Mouse (Mus musculus): Measurements from ENCODE around the gene Mcrs1.
"Not testable (repeated sequence)": the region's sequence is repeated elsewhere in the genome, so short reads cannot be mapped to it uniquely, and the experiment has no call there.

Gene Mcrs1

DNA sequence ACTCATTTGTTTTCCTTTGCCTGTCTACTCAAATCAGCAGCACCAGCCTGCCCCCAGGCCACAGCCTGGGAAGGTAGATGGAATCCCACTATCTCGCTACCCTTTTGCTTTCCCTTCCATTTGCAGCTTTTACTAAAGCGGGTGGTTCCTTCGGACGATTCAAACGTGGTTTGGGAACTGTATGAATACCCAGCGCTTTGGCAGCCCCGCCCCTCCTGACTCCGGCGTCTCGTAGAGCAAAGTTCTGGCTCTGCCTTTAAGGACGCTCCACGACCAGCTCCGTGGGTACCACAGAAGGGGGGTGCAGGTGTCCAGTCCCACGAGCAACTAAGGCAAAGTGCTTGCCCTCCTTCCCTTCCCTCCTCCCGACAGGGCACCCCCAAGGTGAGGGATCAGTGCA, 650 bp downstream of the Mcrs1 start:
- DNase-seq (ENCODE audit: low spot score) = peak; percentile 38

DNA sequence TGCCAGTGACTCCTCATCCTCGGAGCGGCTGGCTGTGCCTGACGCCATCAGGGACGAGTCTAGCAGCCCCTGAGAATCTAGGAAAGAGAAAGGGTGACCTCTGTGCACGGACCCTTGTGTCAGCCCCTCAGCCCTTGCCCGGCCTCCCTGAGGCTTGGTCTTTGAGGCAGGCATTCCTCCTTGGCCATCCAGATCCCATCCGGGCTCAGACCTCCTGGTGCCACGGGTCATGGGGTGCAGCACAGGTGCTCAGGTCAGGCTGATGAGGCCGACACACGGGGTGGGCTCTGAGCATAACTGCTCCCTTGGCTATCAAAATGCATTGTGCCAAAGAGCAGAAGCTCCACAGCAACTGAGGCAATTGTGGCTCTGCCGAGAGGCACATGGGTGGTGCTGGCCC, 1.8 kb downstream of the Mcrs1 start:
- no peak for DNase-seq (ENCODE audit: low spot score)

DNA sequence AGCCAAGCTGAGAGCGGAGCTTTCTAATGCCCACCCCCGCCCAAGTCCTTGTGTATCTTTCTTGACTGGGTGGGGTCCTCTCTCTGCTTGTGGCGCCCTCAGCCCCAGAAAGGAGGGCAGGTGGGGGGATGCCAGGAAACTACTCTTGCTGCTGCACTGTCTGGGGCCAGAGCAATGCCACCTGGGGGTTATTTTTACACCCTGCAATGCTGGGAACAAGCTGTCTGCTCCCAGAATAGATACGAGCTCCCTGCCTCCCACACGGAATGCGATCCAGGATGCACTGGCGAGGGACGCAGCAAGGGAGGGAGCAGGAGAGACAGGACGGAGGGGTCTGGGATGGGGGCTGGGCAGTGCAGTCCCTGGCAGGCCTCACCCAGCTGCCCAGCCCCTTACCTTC, 2.8 kb downstream of the Mcrs1 start:
- DNase-seq (ENCODE audit: low spot score) = no peak

DNA sequence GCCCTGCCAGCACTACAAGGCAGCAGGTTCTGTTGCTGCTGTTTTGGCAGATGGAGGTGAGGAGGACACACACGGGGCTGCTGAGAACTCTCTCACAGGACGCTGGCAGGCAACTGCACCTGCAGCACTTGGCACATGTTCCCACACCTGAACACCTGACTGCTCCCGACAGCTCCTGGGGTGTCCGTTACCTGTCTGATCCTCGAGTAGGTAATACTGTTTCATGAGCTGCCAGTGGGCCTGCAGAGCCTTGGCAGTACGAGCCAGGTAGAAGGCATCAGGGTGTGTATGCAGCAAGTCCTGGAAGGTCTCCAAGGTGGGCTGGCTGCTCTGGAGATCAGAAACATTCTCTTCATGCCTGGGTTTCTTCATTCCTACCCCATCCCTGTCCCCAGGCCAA, 5.0 kb downstream of the Mcrs1 start:
- DNase-seq (ENCODE audit: low spot score) = not testable (repeated sequence)

DNA sequence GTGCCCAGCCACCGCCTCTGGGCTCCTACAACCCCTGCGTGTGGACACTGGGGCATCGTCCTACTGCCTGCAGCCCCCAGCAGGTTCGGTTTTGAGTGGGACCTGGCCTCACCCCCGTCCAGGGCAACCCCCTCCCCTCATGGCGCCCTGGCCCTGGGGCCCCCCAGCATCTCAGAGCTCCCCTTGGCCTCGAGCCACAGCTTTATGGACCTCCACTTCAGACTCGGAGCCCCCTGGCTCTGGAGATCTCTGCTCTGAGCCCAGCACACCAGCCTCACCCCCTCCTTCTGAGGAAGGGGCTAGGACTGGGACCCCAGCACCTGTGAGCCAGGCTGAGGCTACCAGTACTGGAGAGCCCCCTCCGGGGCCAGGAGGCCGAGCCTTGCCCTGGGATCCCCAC, 9.7 kb downstream of the Mcrs1 start:
- DNase-seq (ENCODE audit: low spot score) = no peak

DNA sequence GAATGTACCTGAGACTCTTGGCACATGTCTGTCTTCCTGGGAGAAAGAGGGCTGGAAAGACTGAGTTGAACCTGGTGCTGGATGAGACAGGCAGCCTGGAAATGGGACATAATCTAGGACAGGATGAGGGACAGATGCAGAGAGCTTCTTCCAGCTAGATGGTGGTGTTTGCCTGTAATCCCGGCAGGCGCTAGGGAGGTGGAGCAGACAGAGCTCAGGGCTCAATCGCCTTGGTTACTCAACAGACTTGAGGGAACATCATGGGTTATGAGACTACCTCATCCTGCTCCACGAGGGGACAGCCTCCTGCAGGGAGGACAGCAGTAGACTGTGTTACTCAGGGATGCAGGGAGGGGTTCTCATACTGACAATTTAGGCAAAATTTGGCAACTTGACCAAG, 10.5 kb downstream of the Mcrs1 start:
- no peak for DNase-seq (ENCODE audit: low spot score)

DNA sequence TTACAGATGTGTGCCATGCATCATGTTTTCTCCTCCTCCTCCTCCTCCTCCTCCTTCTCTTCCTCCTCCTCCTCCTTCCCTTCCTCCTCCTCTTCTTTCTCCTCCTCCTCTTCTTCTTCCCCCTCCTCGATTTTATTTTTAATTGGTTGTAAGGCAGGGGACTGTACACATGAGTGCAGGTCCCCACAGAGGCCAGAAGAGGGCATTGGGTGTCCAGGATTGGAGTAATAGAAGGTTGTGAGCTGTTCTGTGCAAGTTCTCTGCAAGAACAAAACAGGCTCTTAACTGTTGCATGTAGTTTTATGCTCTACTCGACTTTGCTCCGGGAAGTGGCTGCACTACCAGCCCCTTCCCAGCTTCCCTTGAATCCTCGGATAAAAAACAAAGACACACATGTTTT, 11.6 kb downstream of the Mcrs1 start:
- DNase-seq (ENCODE audit: low spot score) = peak; percentile 37

DNA sequence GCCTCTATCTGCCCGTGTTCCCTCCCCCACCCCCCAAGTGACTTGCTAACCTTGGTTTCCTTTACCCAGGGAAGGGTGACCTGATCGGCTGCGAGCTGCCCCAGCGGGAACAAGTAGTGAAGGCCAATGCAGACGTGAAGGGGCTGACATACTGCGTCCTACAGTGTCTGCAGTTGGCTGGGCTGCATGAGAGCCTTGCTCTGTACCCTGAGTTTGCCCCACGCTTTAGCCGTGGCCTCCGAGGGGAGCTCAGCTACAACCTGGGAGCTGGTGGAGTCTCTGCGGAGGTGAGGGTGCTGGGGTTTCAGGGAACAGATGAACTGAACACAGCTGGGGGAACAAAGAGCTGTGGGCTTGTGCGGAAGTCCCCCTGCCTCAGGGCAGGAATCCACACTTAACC, 13.8 kb downstream of the Mcrs1 start:
- DNase-seq (ENCODE audit: low spot score) = no peak

DNA sequence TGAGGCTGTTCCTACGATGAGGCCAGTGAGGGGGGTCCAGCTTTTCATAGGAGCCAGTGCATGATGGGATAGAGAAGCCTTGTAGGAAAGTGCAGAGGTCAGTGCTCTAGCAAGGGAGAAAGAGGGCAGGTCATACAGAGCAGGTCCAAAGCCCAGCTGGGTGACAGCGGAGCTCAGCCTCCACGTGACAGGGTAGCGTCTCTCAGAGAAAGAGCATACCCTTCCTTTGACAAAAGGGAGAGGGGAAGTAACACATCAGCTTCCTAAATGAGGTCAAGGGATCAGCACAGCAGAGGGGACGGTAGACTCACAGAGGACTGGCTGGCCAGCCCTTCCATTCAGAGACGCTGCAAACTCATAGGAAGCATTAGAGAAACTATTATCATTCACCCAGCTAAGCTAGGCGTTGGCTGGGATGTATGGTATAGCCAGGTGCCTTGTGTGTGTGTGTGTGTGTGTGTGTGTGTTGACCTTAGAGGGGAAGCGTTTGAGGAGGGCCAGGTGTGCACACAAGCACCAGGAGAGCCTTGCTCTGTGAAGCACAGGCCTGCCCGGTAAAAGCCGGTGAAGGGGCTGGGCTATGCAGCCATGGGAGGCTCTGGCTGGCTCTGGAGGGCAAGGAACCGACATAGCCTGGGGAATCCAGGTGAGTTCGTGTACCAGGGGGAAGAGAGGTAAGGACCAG, 17.3 kb downstream of the Mcrs1 start:
- DNase-seq (ENCODE audit: low spot score) = no peak

DNA sequence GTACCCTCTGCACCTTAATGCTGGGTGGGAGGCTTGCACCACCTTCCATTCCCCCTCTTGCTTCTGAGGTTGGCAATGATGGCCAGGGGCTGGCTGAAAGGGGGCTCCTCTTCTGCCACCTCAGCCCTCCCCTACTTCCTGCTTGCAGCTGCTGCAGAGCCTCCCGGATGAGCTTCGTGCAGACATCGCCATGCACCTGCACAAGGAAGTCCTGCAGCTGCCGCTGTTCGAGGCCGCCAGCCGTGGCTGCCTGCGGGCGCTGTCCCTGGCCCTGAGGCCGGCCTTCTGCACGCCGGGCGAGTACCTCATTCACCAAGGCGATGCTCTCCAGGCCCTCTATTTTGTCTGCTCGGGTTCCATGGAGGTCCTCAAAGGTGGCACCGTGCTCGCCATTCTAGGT, 18.0 kb downstream of the Mcrs1 start:
- DNase-seq (ENCODE audit: low spot score) = no peak

DNA sequence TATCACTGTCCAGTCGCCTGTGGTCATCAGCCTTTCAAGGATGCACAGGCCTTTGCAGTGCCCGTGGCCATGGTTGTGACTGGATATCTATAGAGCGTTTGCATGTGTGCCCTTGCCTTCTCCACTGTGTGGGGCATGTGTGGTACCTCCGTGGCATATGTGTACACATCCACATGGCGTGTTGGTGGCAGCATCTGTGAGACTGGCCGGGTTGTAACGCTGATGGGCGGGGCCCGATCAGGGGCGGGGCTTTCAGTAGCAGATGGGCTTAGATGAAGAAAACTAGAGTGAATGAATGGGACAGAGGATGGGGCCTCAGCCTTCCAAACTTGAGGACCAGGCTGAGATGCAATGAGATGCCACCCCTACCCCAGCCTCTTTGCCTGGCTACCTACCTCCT, 19.8 kb downstream of the Mcrs1 start:
- DNase-seq (ENCODE audit: low spot score) = no peak

DNA sequence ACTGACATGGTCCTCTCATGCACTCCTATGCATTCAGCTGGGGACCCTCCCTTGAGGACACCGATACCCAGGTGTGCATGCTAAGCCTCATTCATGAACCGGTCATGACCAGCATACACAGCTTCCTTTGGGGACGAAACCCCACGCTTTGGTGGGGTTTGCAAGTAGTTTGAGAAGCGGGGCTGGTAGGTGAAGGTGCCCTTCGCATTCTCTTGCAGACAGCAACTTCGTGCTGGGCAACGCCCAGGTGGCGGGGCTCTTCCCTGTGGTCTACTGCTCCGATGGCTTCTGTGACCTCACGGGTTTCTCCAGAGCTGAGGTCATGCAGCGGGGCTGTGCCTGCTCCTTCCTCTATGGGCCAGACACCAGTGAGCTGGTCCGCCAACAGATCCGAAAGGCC, 25.7 kb downstream of the Mcrs1 start:
- DNase-seq (ENCODE audit: low spot score) = no peak

DNA sequence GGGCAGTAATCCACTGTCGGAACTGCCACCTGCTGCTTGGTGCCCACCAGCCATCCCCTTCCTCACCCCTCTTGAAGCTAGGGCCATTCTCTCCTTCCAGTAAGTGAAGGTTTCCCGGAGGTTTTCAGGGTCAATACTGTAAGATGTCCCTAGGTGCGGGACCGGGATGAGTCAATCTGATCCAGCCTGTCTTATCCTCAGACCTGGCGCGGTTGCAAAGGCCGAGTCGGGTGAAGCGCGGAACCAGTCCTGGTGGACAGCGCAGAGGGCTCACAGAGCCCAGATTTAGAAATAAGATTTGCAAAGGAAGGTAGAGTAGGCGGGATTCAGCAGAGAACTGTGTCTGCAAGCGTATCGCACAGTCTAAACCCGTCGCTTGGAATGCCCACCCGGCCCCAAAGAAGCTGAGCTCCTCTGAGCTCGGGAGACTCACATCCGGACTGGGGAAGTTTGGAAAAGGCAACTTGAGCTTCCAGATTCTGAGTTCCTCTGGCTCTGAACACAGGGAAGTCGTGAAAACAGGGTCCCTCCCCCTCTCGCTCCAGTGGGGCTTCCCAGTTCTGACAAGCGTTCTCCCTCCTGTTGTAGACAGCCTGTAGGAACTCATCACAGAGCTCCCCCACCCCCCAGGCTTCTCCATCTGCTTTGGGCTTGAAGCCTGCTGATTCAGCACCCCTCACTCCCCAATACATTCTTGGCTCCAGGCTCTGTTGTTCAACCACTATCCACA, 26.5 kb downstream of the Mcrs1 start:
- DNase-seq (ENCODE audit: low spot score) = no peak

DNA sequence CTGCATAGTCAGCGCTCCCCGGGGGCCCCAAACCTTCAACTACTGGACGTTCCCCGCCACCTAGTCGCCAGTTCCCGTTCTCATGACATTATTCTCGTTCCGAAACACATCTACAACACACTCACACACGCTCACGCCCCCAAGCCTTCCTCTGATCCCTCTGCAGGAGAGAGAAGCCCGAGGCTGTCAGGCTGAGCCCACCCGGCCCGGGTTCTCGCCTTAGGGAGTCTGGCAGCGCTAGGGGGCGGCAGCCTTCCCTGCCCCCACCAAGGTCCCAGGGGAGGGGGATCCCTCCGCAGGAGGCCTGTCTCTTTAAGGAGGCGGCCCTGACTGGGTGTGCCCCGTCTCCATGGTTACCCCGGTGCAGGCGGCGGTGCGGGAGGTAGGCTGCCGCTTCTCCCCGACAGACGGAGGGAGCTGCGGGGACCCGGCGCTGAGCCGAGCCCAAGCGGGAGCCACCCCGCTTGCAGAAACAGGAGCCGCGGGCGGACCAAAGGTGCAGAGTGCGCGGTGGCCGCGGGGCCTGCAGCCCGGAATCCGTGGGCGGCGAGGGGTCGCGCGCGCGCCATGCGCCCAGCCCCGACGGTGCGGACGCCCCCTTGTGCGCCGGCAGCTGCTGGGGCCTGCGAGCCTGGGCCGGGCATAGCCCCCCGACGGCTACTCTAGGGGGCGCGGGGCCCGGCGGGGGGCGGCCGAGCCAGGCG, 27.4 kb downstream of the Mcrs1 start, which contains the start of gene Kcnh3:
Gene Kcnh3, plus strand, starts transcription at position 654 of the 704 bp plus-strand sequence.
- DNase-seq (ENCODE audit: low spot score) = no peak

DNA sequence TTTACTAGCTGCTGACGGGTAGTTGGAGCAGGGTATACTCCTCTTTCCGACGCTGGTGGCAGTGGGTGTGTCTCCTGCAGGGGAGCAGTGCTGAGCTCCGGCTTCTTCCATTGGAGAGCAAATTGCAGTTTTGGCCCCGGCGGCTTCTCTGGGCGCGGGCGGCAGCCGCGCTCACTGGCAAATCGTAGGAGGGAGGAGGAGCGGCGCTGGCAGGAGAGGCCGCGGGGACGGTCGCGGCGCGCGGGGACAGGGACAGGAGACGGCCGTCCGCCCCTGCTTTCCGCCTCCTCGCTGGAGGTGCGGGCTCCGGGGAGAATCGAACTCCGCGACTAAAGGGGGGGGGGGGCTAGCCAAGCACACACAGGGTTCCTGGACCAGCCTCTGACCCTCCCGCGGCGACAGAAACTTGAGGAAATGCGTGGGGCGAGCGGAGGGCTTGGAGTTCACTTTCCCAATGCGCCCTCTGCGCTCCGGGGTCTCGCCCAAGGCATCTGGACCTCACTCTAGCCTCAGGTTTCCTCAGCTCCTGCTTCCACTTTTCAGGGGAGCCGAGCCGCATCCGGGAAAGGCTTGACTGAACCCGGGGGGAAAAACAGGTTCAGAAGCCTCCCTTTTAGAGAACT, 28.1 kb downstream of the Mcrs1 start:
- DNase-seq (ENCODE audit: low spot score) = no peak

DNA sequence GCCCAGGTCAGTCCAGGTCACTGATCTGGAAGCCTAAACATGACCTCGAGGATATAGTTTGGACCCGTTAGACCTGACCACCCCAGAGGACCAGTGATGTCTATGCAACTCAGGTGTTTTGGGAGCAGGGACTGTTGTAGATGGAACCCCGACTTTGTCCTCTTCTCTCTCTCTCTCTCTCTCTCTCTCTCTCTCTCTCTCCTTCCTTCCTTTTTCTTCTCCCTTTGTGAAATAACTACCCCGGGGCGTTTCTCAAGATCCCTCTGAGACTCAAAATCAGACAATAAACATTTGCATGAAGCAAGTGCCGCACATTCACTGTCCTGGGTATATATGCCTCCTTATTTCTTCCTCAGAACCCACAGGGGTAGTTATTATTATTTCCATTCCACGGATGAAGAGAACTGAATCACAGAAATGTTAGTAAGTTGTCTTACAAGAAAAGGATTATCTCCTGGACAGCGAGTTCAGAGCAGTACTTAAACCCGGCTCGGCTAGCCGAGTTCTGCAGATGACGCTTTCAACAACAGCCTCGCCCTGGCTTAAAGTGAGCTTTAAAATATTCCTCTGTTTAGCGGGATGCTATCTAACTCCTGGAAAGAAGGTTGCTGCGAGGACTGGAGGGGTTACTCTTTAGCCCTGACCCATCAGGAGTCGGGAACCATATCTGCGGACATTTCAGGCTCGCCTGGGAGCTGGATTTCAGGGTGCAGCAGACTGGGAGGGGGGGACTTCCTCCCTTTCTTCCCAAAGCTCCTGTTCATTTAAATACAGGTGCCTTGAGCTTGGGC, 28.8 kb downstream of the Mcrs1 start:
- no peak for DNase-seq (ENCODE audit: low spot score)

DNA sequence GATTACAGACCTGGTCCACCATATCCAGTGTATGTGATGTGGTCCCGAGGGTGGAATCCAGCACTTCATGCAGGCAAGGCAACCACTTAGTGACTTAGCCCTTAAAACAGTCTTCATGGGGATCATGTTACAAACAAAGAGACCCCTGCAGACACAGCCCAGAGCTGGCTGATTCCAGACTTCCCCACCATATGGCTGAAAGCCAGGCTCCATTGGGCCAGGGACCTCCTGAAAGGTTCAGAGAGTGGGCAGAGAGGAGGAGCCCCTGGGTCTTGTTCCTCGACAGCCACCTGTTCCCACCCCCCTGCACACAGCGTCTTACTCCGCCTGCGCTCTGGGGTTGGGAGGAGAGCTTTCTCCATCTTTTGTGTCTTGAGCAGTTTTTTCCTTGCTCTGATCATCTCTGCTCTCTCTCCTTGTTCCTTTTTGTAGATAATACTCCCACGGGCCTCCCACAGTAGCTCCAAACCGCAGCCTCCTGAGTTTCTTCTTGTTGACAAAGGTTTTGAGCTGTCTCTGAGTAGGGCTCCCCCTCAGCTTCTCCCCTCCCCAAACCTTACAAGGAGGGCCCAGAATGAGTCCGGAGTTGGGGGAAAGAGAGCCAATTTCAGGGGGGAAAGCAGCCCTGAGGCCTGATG, 30.3 kb downstream of the Mcrs1 start:
- DNase-seq (ENCODE audit: low spot score) = no peak

DNA sequence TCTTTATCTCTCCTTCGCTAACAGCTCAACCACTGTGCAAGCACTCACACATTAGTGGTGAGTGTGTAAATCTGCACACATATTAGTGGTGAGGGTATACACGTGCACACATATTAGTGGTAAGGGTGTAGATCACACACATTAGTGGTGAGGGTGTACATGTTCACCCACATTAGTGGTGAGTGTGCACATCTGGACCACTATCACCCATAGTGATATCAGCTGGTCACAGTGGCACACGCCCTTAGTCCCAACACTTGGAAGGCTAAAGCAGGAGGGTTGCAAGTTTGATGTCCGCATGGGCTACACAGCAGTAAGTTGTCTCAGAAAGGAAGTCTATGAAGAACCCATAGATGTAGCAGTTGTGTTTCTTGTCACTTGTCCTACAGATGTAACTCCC, 34.1 kb downstream of the Mcrs1 start:
- no peak for DNase-seq (ENCODE audit: low spot score)

DNA sequence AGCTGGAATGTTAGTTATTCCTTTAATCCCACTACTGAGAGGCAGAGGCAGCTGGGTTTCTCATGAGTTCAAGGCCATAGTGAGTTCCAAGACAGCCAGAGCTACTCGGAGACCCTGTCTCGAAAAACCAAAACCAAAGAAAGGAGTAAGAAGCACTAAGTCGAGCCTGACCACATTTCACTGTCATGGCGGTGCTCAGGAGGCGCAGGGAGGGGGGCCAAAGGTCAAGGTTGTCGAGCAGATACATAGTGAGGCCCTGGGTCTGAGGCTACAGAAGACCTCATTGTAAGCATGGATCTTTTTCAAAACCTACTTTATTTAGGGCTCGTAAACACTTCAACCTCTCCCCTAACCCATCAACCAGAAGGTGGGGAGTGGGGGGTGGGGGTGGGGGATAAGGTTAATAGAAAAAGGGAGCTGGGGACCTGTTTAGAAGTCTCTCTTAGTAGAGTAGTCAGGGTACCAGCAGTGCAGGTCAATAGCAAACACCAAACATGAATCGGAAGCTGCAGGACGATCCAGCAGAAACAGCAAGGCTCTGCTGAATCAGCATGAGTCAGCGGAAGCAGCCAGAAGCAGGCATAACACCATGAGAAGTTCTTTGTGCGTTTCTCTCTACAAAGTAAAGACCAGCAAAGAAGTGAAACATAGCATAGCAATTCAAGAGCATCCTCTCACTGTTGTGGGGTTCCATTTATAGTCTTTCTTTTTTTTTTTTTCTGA, 35.9 kb downstream of the Mcrs1 start:
- no peak for DNase-seq (ENCODE audit: low spot score)

DNA sequence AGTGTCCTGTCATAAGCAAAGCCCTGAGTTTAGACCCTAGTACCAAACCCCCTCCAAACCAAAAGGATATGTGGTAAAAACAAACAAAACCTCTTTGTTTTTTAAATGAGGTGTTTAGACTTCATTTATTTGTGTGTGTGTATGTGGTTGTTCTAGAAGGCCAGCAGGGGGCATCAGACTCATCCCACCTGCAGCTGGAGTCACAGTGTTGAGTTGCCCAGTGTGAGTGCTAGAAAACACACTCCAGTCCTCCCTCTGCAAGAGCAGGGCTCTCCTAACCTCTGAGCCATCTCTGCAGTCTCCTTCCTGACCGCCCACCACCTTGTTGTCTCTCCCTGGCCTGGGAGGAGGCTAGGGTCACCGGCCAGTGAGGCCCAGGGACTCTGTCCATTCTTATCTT, 36.8 kb downstream of the Mcrs1 start:
- DNase-seq (ENCODE audit: low spot score) = no peak

DNA sequence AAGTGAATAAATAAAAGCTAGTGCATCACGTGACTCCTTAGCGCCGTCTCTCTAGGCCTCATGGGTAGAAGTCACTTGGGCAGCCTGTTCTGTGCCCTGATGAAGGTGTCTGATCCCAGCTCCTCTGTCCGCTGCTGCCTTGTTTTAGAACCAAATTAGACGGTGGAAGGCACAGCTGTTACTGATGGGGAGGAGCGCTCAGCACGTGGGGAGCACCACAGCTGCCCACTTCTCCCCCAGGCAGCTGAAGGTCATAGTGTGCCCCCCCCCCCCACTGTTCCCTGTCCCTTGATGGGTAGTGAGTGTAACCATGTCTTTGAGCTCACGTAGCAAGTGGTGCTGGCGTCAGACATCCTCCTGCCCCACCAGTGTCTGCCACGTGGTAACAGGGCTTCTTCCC, 38.6 kb downstream of the Mcrs1 start:
- DNase-seq (ENCODE audit: low spot score) = no peak

All from adipocyte (in vitro differentiated cells).